Mouse (Mus musculus): Measurements from ENCODE around the gene Ogfod1. TPM values are rescaled to one million over a fixed set of nuclear protein-coding genes. Genes with fewer than 3 reads are reported as not detected.

Gene Ogfod1
- polyA plus RNA-seq, 1 experiment from 2014 or later = 21.6 TPM

Other genes with a start within 250 kb of the Ogfod1 start
- 242 and 245 TPM in 2 replicates for gene Gnao1, start 227.2 kb upstream of the Ogfod1 start, polyA plus RNA-seq (2015; fragmentation: Nextera tagmentation; extraction: Ambion mirVana)
- 74.9 and 79.0 TPM in 2 replicates for gene Amfr, start 24.4 kb upstream of the Ogfod1 start, polyA plus RNA-seq (2015; fragmentation: Nextera tagmentation; extraction: Ambion mirVana)
- gene Nudt21, start 167 bp upstream of the Ogfod1 start, polyA plus RNA-seq (2015; fragmentation: Nextera tagmentation; extraction: Ambion mirVana) = 85.8 and 86.7 TPM in 2 replicates
- 25.0 and 26.9 TPM in 2 replicates for gene Bbs2, start 61.7 kb downstream of the Ogfod1 start, polyA plus RNA-seq (2015; fragmentation: Nextera tagmentation; extraction: Ambion mirVana)
- not detected in 2 replicates for gene Mt4, start 100.0 kb downstream of the Ogfod1 start, polyA plus RNA-seq (2015; fragmentation: Nextera tagmentation; extraction: Ambion mirVana)
- gene Mt3, start 115.4 kb downstream of the Ogfod1 start, polyA plus RNA-seq (2015; fragmentation: Nextera tagmentation; extraction: Ambion mirVana) = 158 and 189 TPM in 2 replicates
- gene Mt2, start 135.5 kb downstream of the Ogfod1 start, polyA plus RNA-seq (2015; fragmentation: Nextera tagmentation; extraction: Ambion mirVana) = 13.9 and 16.5 TPM in 2 replicates
- 61.7 and 74.3 TPM in 2 replicates for gene Mt1, start 141.9 kb downstream of the Ogfod1 start, polyA plus RNA-seq (2015; fragmentation: Nextera tagmentation; extraction: Ambion mirVana)
- 61.1 and 63.4 TPM in 2 replicates for gene Nup93, start 177.4 kb downstream of the Ogfod1 start, polyA plus RNA-seq (2015; fragmentation: Nextera tagmentation; extraction: Ambion mirVana)

Data from midbrain, embryonic 15.5 days (tissue).